Mouse (Mus musculus) embryonic facial prominence, embryonic 14.5 days (tissue): ENCODE measurements around the gene Il18. TPM values are rescaled to one million over a fixed set of nuclear protein-coding genes. Genes with fewer than 3 reads are reported as not detected.

Experiments used
- polyA plus RNA-seq: library from polyadenylated mRNA; unstranded; fragments of >200 nt; fragmentation: Nextera tagmentation; extraction: Ambion mirVana; gene quantifications from 2 replicates; pipeline ENCODE4 v1.2.1, GENCODE M21; 2014

The Il18 gene
- polyA plus RNA-seq, 1 experiment from 2014 or later, result 7.7 TPM

Other genes with a start within 250 kb of the Il18 start
- 385 and 468 TPM in 2 replicates for gene Rpl10-ps3, start 209.9 kb upstream of the Il18 start, polyA plus RNA-seq
- 2.7 and 7.1 TPM in 2 replicates for gene Plet1, start 60.3 kb upstream of the Il18 start, polyA plus RNA-seq
- gene Pts, start 26.1 kb upstream of the Il18 start, polyA plus RNA-seq, result 61.3 and 63.3 TPM in 2 replicates
- gene Bco2, start 354 bp downstream of the Il18 start, polyA plus RNA-seq, result 0.15 and 0.16 TPM in 2 replicates
- gene Tex12, start 6.5 kb downstream of the Il18 start, polyA plus RNA-seq, result 0.21 TPM in 1 of 2 replicates, not detected in the other
- gene Sdhd, start 49.0 kb downstream of the Il18 start, polyA plus RNA-seq, result 300 and 330 TPM in 2 replicates
- 239 and 285 TPM in 2 replicates for gene Timm8b, start 49.1 kb downstream of the Il18 start, polyA plus RNA-seq
- 3.2 and 5.8 TPM in 2 replicates for gene Pih1d2, start 62.5 kb downstream of the Il18 start, polyA plus RNA-seq
- gene Nkapd1, start 62.6 kb downstream of the Il18 start, polyA plus RNA-seq, result 21.5 and 24.3 TPM in 2 replicates
- 60.1 and 65.9 TPM in 2 replicates for gene Dlat, start 105.0 kb downstream of the Il18 start, polyA plus RNA-seq
- gene Dixdc1, start 184.7 kb downstream of the Il18 start, polyA plus RNA-seq, result 14.0 and 16.9 TPM in 2 replicates
- gene 2310030G06Rik, start 191.7 kb downstream of the Il18 start, polyA plus RNA-seq, result 4.0 and 6.8 TPM in 2 replicates
- gene Cryab, start 196.5 kb downstream of the Il18 start, polyA plus RNA-seq, result 218 and 275 TPM in 2 replicates
- 112 and 136 TPM in 2 replicates for gene Hspb2, start 197.5 kb downstream of the Il18 start, polyA plus RNA-seq
- 10.2 and 14.2 TPM in 2 replicates for gene Fdxacb1, start 213.4 kb downstream of the Il18 start, polyA plus RNA-seq
- gene Alg9, start 220.2 kb downstream of the Il18 start, polyA plus RNA-seq, result 35.7 and 38.2 TPM in 2 replicates
- gene 1110032A03Rik, start 220.7 kb downstream of the Il18 start, polyA plus RNA-seq, result 32.5 and 41.2 TPM in 2 replicates